Mouse (Mus musculus): Measurements from ENCODE around the gene 4930432M17Rik.

DNA sequence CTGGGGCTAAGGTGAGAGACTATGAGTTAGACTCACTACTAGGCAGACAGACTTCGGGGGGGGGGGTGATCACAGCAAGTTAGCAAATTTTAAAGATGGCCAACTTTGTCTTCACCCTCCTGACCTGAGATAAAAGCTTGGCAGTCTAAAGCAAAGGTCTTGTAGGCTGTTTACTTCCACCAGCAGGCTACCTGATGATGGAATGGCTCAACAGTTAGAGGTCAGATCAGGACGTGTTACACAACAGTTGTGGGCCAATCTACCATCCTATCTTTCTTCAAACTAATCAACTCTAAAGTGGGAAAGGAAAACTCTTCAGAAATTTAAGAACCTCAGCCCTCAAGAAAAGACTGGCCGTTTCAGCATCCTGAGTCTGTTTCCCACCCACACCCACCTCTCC, 9.6 kb downstream of the 4930432M17Rik start:
- no peak for TF ChIP-seq POLR2A (IDR thresholded peaks at IDR 0.05; ENCODE audit: low read depth, low read length)
- TF ChIP-seq CTCF (conservative IDR thresholded peaks at IDR 0.05; ENCODE audit: insufficient read depth, insufficient read length, low read depth, low read length): no peak
